Mouse (Mus musculus) G1E-ER4 (cell line): ENCODE measurements around the gene Zfhx3. TPM values are rescaled to one million over a fixed set of nuclear protein-coding genes. Genes with fewer than 3 reads are reported as not detected.

Experiments used
- GATA1 ChIP-seq: IDR thresholded peaks from one replicate; pipeline ENCODE4 v1.8.0; 2012; ENCODE audit warnings: low read length, inconsistent platforms
- polyA plus RNA-seq: library from polyadenylated mRNA; stranded (reverse); fragments of >175 nt; gene quantifications from 2 replicates; pipeline ENCODE4 v1.2.3, GENCODE M21; 2012

The Zfhx3 gene
- not detected in 2 replicates for polyA plus RNA-seq

- no peak for TF ChIP-seq GATA1
Measured at GRCm38 (mm10) chr8:107941922-107942694, at the start of gene Zfhx3. TSS of gene Zfhx3 (plus strand) at chr8:107942644.

- no peak for TF ChIP-seq GATA1
Measured at GRCm38 (mm10) chr8:107918984-107919383, 23.5 kb upstream of the Zfhx3 start.

- TF ChIP-seq GATA1: no peak
Measured at GRCm38 (mm10) chr8:107926149-107926548, 16.3 kb upstream of the Zfhx3 start.

GRCm38 (mm10) chr8:107936725-107937124 is 5.7 kb upstream of the Zfhx3 start:
- TF ChIP-seq GATA1: no peak

GRCm38 (mm10) chr8:107940181-107940580 is 2.3 kb upstream of the Zfhx3 start:
- no peak for TF ChIP-seq GATA1

- no peak for TF ChIP-seq GATA1
Measured at GRCm38 (mm10) chr8:107942752-107943510, 487 bp downstream of the Zfhx3 start.

GRCm38 (mm10) chr8:107943550-107944348 is 1.3 kb downstream of the Zfhx3 start:
- no peak for TF ChIP-seq GATA1

GRCm38 (mm10) chr8:107944676-107945600 is 2.5 kb downstream of the Zfhx3 start:
- TF ChIP-seq GATA1: no peak

GRCm38 (mm10) chr8:107946888-107947287 is 4.4 kb downstream of the Zfhx3 start:
- TF ChIP-seq GATA1: no peak

GRCm38 (mm10) chr8:107955887-107956286 is 13.4 kb downstream of the Zfhx3 start:
- TF ChIP-seq GATA1: no peak

- TF ChIP-seq GATA1: no peak
Measured at GRCm38 (mm10) chr8:107957566-107957965, 15.1 kb downstream of the Zfhx3 start.

- no peak for TF ChIP-seq GATA1
Measured at GRCm38 (mm10) chr8:107960466-107960865, 18.0 kb downstream of the Zfhx3 start.

- no peak for TF ChIP-seq GATA1
Measured at GRCm38 (mm10) chr8:107960878-107961277, 18.4 kb downstream of the Zfhx3 start.

GRCm38 (mm10) chr8:107972198-107972597 is 29.8 kb downstream of the Zfhx3 start:
- TF ChIP-seq GATA1: no peak

GRCm38 (mm10) chr8:107974451-107974850 is 32.0 kb downstream of the Zfhx3 start:
- no peak for TF ChIP-seq GATA1
